Mouse (Mus musculus): Measurements from ENCODE around the gene Greb1. TPM values are rescaled to one million over a fixed set of nuclear protein-coding genes. Genes with fewer than 3 reads are reported as not detected.

Greb1 gene
- total and polyA plus RNA-seq, 3 experiments, result not detected

- no peaks in the 10 kb centered on the region for H3K36me3 ChIP-seq (ENCODE audit: control insufficient read depth in 1 of 2, insufficient read depth in 2 of 2, low read length in 2 of 2)
- no peaks in the 10 kb centered on the region for H3K9me3 ChIP-seq (replicated peaks; ENCODE audit: insufficient read depth, low read length)
- H3K4me1 ChIP-seq (ENCODE audit: control insufficient read depth in 1 of 2, insufficient read depth in 2 of 2, low read length in 2 of 2), result no peaks in the 10 kb centered on the region
- no peak overlapping the region for H3K27ac ChIP-seq (ENCODE audit: control insufficient read depth, low read depth, low read length)
- peaks cover 0 to 4% of the 10 kb centered on the region in 2 experiments; a peak in 2 of 4 replicates for H3K27me3 ChIP-seq (ENCODE audit: control insufficient read depth in 1 of 2, insufficient read depth in 2 of 2, low read length in 2 of 2)
- H3K79me2 ChIP-seq (ENCODE audit: control insufficient read depth, insufficient read depth, low read length, poor library complexity), result no peaks in the 10 kb centered on the region
- H3K9ac ChIP-seq (ENCODE audit: control insufficient read depth, low read depth, low read length, poor library complexity, severe bottlenecking), result no peak overlapping the region
- peak; percentile 45 to 57 (median 47) for TF ChIP-seq CTCF (IDR thresholded peaks at IDR 0.05 in 2 of 3, conservative IDR thresholded peaks at IDR 0.05 in 1 of 3; ENCODE audit: control insufficient read depth in 1 of 3, insufficient read depth in 1 of 3, low read depth in 2 of 3, low read length in 3 of 3, poor library complexity in 1 of 3, severe bottlenecking in 1 of 3)
- peak; percentile 20 for TF ChIP-seq RAD21 (IDR thresholded peaks at IDR 0.05; ENCODE audit: low read depth, low read length)
- no peak for TF ChIP-seq GABPA (IDR thresholded peaks at IDR 0.05; ENCODE audit: low read depth, low read length)
- DNase-seq (ENCODE audit: low read depth, low spot score), result peak; percentile 30
- no peak overlapping the region for H3K4me3 ChIP-seq (ENCODE audit: control insufficient read depth in 1 of 2, insufficient read depth in 1 of 2, low read depth in 2 of 2, low read length in 2 of 2)
Observed at GRCm38 (mm10) chr12:16642000-16642399, 158.7 kb downstream of the Greb1 start.

- DNase-seq (ENCODE audit: low read depth, low spot score), result no peak
- no peak overlapping the region for H3K27ac ChIP-seq (ENCODE audit: control insufficient read depth, low read depth, low read length)
Observed at GRCm38 (mm10) chr12:16640075-16640474, 160.6 kb downstream of the Greb1 start.

GRCm38 (mm10) chr12:16639078-16639771 lies 161.5 kb downstream of the Greb1 start:
- no peak overlapping the region for H3K27ac ChIP-seq (ENCODE audit: control insufficient read depth, low read depth, low read length)
- no peaks in the 10 kb centered on the region for H3K36me3 ChIP-seq (ENCODE audit: control insufficient read depth in 1 of 2, insufficient read depth in 2 of 2, low read length in 2 of 2)
- no peaks in the 10 kb centered on the region for H3K9me3 ChIP-seq (replicated peaks; ENCODE audit: insufficient read depth, low read length)
- peak; percentile 42 for DNase-seq (ENCODE audit: low read depth, low spot score)
- H3K27me3 ChIP-seq (ENCODE audit: control insufficient read depth in 1 of 2, insufficient read depth in 2 of 2, low read length in 2 of 2), result no peaks in the 10 kb centered on the region; a peak in 1 of 4 replicates
- H3K79me2 ChIP-seq (ENCODE audit: control insufficient read depth, insufficient read depth, low read length, poor library complexity), result no peaks in the 10 kb centered on the region
- H3K4me1 ChIP-seq (ENCODE audit: control insufficient read depth in 1 of 2, insufficient read depth in 2 of 2, low read length in 2 of 2), result no peaks in the 10 kb centered on the region
- peak; percentile 18 to 53 (median 41) for TF ChIP-seq CTCF (IDR thresholded peaks at IDR 0.05 in 2 of 3, conservative IDR thresholded peaks at IDR 0.05 in 1 of 3; ENCODE audit: control insufficient read depth in 1 of 3, insufficient read depth in 1 of 3, low read depth in 2 of 3, low read length in 3 of 3, poor library complexity in 1 of 3, severe bottlenecking in 1 of 3)
- peak; percentile 17; the same call in 1 of the 2 replicates for TF ChIP-seq SMC3 (IDR thresholded peaks at IDR 0.05; ENCODE audit: low read depth, low read length)
- TF ChIP-seq CHD2 (IDR thresholded peaks at IDR 0.05; ENCODE audit: low read length), result no peak
- H3K4me3 ChIP-seq (ENCODE audit: control insufficient read depth in 1 of 2, insufficient read depth in 1 of 2, low read depth in 2 of 2, low read length in 2 of 2), result no peak overlapping the region
- H3K9ac ChIP-seq (ENCODE audit: control insufficient read depth, low read depth, low read length, poor library complexity, severe bottlenecking), result no peak overlapping the region

More at GRCm38 (mm10) chr12:16640075-16640474, 160.6 kb downstream of the Greb1 start:
- H3K79me2 ChIP-seq (ENCODE audit: control insufficient read depth, insufficient read depth, low read length, poor library complexity), result no peaks in the 10 kb centered on the region
- no peaks in the 10 kb centered on the region for H3K36me3 ChIP-seq (ENCODE audit: control insufficient read depth in 1 of 2, insufficient read depth in 2 of 2, low read length in 2 of 2)
- TF ChIP-seq CTCF (IDR thresholded peaks at IDR 0.05 in 2 of 3, conservative IDR thresholded peaks at IDR 0.05 in 1 of 3; ENCODE audit: control insufficient read depth in 1 of 3, insufficient read depth in 1 of 3, low read depth in 2 of 3, low read length in 3 of 3, poor library complexity in 1 of 3, severe bottlenecking in 1 of 3) (no peak), E2F4 (IDR thresholded peaks at IDR 0.05; ENCODE audit: borderline replicate concordance, low read depth, low read length) (no peak), ZKSCAN1 (IDR thresholded peaks at IDR 0.05; ENCODE audit: low read depth, low read length) (no peak), ELF1 (IDR thresholded peaks at IDR 0.05; ENCODE audit: low read depth, low read length) (no peak), ZMIZ1 (IDR thresholded peaks at IDR 0.05; ENCODE audit: low read depth, low read length) (no peak), EP300 (IDR thresholded peaks at IDR 0.05; ENCODE audit: low read depth in 1 of 2, low read length in 2 of 2) (no peak), MAX (IDR thresholded peaks at IDR 0.05; ENCODE audit: low read length) (no peak), MAFK (IDR thresholded peaks at IDR 0.05; ENCODE audit: borderline replicate concordance, low read depth, low read length) (no peak), POLR2AphosphoS2 (IDR thresholded peaks at IDR 0.05; ENCODE audit: low read length) (no peak), ZC3H11A (IDR thresholded peaks at IDR 0.05; ENCODE audit: low read depth, low read length) (no peak), POLR2AphosphoS5 (IDR thresholded peaks at IDR 0.05; ENCODE audit: borderline replicate concordance, low read depth, low read length) (no peak), MAZ (IDR thresholded peaks at IDR 0.05; ENCODE audit: low read depth, low read length) (no peak), RAD21 (IDR thresholded peaks at IDR 0.05; ENCODE audit: low read depth, low read length) (no peak), MYC (IDR thresholded peaks at IDR 0.05; ENCODE audit: low read depth, low read length) (no peak), CHD1 (IDR thresholded peaks at IDR 0.05; ENCODE audit: low read depth, low read length) (no peak), NELFE (IDR thresholded peaks at IDR 0.05; ENCODE audit: low read depth, low read length) (no peak), TAL1 (IDR thresholded peaks at IDR 0.05; ENCODE audit: low read length) (no peak), CHD2 (IDR thresholded peaks at IDR 0.05; ENCODE audit: low read length) (no peak)
- no peak overlapping the region for H3K4me3 ChIP-seq (ENCODE audit: control insufficient read depth in 1 of 2, insufficient read depth in 1 of 2, low read depth in 2 of 2, low read length in 2 of 2)
- no peaks in the 10 kb centered on the region for H3K9me3 ChIP-seq (replicated peaks; ENCODE audit: insufficient read depth, low read length)
- peaks cover 0 to 1% of the 10 kb centered on the region in 2 experiments; a peak in 2 of 4 replicates for H3K27me3 ChIP-seq (ENCODE audit: control insufficient read depth in 1 of 2, insufficient read depth in 2 of 2, low read length in 2 of 2)
- no peak overlapping the region for H3K9ac ChIP-seq (ENCODE audit: control insufficient read depth, low read depth, low read length, poor library complexity, severe bottlenecking)
- no peaks in the 10 kb centered on the region for H3K4me1 ChIP-seq (ENCODE audit: control insufficient read depth in 1 of 2, insufficient read depth in 2 of 2, low read length in 2 of 2)
